Mouse (Mus musculus): Measurements from ENCODE around the gene Rnf126.
"Not testable (repeated sequence)": the region's sequence is repeated elsewhere in the genome, so short reads cannot be mapped to it uniquely, and the experiment has no call there.

The Rnf126 gene

DNA sequence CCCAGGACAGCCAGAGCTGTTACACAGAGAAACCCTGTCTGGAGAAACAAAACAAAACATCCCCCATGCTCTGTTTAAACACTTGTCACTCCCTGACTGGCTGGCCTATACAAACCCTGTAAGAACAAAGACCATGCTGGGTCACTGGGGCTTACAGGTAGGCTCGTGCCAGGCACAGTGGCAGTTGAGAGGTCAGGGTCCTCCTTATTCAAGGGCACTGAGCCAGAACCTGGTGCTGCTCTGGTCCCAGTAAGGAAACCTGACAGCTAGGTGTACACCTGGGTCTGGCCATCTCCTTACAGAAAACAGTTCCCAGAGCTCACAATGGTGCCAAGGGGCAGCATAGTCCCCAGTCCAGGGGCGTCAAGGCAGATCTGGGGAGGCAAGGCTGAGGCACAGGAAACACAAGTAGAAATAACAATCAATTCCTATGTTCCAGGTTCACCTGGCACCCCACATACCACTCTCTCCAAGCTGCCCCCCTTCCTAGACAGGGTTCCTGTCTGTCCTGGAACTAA lies 1.5 kb downstream of the Rnf126 start:
- no peak for DNase-seq (ENCODE audit: low spot score)

DNA sequence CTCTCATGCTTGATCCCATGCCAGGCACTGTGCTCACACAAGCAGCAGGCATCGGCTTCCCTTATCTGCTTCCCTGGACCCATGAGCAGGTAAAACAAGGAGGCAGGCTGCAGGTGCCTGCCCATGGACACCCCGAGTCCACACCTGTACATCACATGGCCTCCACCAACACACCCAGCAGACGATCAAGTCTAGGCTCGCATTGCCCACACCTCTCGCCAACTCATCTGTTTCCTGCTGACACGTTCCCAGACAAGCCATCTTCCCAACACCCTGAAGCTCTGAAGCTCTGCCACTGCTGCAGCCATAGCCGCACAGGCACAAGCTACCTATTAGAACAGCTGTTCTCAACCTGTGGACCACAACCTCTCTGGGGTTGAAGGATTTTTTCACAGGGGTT lies 2.5 kb downstream of the Rnf126 start:
- DNase-seq (ENCODE audit: low spot score), result no peak

DNA sequence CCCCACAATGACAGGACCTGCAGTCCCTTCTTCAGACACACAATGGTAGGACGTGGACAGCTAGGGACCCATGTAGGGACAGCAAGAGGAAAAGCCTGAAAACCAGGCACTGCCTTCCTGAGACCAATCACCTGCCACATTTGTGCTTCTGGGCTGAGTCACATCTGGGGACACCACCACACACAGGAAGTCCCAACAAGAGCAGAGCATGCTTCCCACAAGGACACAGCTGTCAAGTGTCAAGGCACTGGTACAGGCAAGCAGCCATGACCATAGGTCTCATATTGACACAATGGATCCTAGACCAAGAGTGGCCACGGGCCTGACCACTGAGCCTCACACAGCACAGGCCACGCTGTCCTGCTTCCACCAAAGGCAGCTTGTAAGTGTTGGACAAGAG lies 3.9 kb downstream of the Rnf126 start:
- no peak for DNase-seq (ENCODE audit: low spot score)

DNA sequence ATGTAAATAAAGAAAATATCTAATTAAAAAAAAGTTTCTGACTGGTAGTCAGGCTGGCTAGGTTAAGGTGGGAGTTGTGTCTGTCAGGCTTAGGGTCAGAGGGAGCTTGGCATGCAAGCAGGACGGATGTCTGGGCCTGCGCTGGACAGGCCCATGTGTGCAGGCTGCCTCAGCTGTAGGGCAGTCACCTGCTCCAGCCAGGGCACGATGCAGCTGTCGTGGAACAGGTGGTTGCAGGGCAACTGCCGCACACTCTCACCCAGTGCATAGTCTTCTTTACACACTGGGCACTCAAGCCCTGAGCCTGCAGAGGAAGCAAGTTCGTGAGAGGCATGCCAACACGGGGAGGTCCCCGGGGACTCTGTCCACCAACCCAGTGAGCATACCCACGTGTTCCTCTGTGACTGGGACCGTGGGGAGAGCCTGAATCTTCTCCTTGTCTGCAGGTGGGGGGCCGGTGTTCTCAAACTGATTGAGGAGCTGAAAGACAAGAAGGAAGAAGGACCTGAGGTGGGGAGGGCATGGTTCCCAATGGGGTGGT lies 6.1 kb downstream of the Rnf126 start:
- no peak for DNase-seq (ENCODE audit: low spot score)

DNA sequence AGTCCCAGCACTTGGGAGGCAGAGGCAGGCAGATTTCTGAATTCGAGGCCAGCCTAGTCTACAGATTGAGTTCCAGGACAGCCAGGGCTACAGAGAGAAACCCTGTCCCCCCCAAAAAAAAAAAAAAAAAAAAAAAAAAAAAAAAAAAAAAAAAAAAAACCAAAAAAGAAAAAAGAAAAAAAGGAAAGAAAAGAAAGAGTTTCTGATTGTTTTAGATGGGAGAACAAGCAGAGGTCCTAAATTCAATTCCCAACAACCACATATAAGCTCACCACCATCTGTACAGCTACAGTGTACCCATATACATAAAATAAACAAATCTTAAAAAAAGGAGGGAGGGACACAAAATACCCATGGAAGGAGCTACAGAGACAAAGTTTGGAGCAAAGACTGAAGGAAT lies 7.1 kb downstream of the Rnf126 start:
- not testable (repeated sequence) for DNase-seq (ENCODE audit: low spot score)

DNA sequence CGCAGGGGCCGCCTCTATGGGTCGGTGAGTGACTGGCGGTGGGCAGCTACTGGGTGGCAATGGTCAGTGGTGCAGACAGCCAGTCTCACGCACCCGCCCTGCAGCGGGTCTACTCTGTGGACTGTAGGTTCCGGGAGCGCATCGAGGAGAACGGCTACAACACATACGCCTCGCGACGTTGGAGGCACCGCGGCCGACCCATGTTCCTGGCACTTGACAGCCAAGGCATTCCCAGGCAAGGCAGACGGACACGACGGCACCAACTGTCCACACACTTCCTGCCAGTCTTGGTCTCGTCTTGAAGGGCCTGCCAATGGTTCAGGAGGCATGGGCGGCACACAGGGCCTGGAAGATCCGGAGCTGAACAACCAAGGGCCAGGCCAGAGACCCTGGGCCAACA lies 10.1 kb downstream of the Rnf126 start:
- no peak for DNase-seq (ENCODE audit: low spot score)

DNA sequence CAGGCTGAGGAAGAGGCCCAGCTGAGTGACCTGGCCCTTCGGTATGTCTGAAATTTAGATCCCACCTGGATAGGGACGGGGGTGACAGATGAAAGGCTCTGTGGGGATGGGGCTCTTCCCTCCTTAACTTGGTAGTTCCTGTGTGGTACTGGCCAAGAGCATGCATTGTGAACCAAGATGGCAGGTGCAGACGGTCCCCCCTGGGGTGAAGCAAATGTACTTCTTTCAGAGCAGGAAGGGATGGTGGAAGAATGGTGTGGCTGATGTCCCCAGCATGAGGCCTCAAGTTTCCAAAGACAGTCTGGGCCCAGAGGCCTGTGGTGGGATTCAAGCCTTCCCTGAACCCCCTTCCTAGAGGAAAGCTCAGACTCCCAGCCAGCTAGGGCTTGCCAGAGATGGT lies 10.9 kb downstream of the Rnf126 start:
- DNase-seq (ENCODE audit: low spot score), result no peak

DNA sequence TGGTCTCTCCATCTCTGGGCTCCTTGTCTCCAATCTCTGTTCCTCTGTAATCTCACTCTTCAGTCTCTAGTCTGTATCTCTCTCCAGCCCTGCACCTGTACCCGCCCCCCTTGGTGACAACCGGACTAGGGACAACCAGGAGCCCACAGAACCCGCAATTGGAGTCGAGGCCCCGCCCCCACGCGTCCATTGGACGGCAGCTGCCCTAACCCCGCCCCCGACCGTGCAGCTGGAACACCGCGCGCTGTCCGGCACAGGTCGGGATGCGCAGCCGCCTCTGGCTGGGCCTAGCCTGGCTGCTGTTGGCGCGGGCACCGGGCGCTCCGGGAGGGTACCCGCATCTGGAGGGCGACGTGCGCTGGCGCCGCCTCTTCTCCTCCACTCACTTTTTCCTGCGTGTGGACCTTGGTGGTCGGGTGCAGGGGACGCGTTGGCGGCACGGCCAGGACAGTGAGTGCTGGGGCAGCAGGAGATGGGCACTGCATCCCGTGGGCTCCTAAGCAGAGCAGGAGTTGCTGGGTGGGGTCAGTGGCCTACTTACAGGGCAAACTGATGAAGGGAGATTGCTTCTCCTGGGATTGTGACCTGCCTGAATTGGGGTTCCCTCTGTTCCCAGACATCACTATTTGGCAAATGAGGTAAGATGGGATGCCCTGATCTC lies 11.8 kb downstream of the Rnf126 start, which contains the start of gene Fgf22:
Gene Fgf22, plus strand, starts transcription at position 221 of the 661 bp plus-strand sequence.
- DNase-seq (ENCODE audit: low spot score), result peak; percentile 83

DNA sequence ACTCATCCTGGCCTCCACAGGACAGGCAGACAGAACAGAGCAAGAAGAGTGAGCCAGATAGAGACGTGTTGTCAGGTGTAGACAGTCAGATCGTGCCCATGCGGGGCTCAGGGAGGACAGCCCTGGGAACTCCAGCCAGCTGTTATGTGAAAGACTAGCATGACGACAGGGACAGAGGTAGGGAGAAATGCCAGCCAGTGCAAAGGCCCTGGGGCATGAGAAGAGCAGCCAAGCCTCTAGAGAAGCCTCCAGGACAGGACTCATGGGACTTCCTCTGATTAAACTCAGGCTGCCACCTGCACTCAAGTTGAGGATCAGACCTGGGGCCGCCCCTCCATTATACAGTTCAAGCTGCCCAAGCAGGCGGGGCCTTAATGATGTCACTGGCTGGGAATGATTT lies 18.3 kb downstream of the Rnf126 start:
- no peak for DNase-seq (ENCODE audit: low spot score)

DNA sequence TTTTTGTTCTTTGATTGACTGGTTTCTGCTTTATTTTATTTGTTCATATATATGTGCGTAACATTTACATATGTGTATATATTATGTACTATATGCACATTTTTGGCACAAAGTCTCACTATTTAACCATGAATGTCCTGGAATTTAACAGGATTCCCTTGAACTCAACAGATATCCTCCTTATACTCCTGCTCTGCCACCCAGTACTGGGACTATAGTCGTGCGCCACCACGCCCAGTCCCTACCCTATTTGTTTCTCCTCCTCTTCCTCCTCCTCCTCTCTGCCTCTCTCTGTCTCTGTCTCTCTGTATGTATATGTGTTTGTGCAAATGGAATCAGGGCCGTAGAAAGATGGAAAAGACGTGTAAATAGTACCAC lies 20.0 kb downstream of the Rnf126 start:
- no peak for DNase-seq (ENCODE audit: low spot score)

DNA sequence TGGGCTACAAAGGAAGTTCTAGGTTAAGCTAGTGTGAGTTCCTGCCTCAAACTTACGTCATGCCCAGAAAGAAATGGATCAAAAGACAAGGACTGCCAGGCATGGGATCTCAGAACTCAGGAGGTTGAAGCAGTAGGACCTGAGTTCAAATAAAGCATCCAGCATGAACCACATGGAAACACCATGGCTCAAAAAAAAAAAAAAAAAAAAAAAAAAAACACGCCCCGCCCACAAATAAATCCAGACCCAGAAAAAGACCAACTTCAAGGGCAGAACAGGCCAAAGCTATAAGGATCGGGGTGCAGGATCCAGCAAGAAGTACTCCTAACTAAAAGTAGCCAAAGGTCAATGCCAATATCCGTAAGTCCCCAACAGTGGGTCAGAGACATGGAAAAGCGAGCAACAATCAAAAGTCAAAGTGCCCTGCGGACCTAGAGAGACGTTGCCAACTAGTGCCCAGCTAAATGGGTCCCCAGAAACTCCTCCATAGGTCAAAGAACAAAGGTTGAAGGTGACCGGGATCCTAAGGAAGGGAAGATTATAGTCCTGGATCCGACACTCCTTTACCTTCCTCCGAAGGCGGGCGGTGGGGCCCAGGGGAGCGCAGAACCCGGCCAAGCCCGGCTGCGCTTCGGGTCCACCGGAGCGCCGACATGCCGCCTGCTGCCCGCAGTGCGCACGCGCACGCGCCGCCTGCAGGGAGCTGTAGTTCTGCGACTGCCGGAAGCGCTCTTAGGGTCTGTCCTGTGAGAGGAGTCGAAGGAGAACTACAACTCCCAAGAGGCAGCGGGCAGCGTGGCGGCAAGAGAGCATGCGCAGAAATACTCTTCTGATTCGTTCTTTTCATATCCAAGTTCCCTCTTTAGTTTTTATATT lies 20.6 kb downstream of the Rnf126 start, which contains the start of gene Polrmt:
Gene Polrmt, minus strand, starts transcription at position 684 of the 876 bp plus-strand sequence.
- DNase-seq (ENCODE audit: low spot score), result peak; percentile 99

DNA sequence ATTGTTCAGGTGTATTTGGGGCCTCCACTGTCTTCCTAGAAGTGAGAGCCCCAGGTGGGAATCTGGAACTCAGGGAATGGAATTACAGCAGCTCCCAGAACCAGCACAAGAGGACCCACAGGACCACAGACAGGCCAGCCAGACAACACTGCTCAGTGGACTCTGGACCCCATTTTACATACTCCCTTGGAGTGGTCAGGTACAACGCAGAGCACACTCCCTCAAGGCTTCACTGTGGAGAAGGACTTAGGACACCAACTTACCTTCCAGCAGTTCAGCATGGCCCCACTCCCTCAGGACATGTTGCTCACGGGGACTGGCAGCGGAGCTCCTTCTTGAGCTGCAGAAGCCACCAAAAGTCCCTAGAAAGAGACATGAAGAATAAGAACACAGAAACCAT lies 21.3 kb downstream of the Rnf126 start:
- DNase-seq (ENCODE audit: low spot score), result no peak

DNA sequence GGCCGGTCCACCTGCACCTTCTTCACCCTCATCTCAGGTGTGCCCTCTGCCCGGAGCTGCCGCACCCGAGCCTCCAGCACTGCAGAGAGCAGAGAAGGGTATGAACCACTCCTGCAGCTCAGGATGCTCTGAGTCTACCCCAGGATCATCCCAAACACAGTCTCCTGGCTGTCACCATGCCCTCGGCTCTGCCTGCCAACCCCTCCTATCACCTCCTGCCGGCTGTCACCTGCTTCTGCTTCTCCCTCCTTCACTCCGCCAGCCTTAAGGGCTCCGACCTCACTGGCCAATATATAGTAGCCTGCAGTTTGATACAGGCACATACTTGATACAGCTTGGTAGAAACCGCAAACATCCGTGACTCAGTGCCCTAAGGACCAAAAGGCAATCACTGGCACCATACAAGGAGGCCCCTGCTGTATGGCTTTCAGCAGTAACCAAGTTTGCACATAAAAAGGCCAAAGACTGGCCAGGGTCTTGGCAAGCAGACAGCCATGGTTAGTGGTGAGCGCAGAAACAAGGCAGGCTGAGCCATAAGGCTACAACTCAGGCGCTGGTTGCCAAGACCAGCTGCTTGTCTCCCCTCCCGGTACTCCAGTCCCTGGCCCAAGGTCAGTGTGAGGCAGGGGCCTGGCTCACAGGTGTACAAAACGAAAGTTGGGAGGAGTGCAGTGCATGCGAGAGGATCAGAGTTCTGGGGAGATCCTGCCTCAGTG lies 22.9 kb downstream of the Rnf126 start:
- DNase-seq (ENCODE audit: low spot score), result no peak

DNA sequence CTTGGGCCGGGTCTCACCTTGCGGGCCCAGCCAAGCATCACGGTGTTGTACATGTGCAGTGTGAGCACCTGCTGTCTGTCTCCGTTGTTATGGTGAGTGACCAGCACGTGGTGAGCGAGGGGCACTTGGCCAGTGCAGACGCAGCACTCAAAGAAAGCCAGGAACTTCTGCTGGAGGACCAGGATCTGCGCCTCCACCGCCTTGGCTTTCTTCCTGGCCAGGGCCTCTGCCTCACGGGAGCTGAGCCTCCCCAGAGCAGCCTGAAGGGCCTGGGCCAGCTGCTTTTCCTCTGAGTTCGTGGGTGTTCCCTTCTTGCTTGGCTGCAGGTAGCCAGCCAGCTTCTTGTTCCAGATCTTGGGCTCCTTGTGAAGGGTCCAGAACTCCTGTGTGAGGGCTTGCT lies 23.6 kb downstream of the Rnf126 start:
- no peak for DNase-seq (ENCODE audit: low spot score)

DNA sequence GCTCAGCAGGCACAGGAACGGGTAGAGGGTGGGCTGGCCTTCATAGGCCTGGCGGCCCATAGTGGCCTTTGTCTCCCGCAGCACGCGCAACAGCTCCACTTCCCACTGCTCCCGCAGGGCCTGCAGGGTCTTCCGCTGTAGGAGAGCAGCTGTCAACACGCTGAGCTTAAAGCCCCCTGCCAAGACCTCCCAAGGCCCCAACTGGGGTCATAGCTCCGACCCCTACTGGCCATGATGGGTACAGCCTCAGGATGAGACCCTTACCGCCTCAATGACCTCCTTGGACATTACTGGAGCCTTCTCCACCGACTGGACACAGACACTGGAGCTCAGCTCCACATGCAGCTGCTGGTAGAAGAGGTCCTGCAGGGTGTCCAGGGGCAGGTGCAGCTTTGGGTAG lies 25.9 kb downstream of the Rnf126 start:
- DNase-seq (ENCODE audit: low spot score), result peak; percentile 37

DNA sequence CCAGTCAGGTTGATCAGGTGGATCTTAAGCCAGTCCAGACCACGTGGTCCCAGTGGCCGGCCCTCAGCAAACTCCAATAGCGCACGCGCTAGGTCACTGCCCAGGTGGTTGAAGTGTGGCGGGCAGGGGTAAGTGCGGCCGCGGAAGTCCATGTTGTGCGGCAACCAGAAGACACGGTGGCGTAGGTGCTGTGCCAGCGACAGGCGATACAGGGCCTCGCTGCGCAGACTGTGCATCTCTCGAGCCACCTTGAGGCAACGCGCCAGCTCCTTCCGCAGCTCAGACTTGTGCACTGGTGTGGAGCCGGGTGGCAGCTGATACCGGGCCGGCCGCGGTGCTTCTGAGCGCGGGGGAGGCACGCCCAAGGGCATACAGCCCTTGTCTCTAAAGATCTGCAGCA lies 27.5 kb downstream of the Rnf126 start:
- no peak for DNase-seq (ENCODE audit: low spot score)

DNA sequence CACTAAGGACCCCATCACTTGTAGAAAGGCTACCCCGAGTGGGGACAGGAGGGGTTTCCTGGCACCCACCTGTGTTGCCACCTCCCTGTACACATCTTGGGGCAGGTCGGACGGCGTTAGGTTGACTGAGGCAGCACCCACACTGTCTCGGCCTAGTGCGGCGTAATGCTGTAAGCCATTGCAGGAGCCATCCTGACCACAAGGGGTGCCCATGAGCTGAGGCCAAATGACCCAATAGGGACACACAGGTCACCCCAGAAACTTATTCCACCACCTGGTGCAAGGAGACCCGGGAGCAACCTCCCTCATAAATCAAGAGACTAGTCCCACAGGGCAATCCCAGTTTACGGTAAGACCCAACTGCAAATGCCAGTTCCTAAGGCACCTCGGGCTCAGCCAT lies 28.5 kb downstream of the Rnf126 start:
- DNase-seq (ENCODE audit: low spot score), result peak; percentile 19

DNA sequence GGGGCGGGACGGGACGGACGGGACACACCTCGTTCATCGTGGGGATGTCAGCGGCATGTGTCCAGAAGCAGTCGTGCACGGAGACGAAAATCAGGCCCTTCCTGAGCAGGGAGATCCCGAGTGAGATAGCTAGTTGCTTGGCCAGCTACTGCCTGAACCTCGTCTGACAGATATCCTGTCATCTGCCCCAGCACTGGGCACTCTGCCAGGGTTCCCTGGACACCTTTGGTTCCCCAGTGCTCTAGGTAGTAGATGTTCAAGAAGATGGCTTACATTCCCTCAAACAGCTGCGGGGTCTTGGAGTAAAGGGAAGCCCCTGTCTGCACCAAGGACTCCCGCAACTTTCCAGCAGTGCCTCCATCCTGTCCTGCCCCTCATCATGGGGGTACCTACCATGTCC lies 30.0 kb downstream of the Rnf126 start:
- DNase-seq (ENCODE audit: low spot score), result no peak

DNA sequence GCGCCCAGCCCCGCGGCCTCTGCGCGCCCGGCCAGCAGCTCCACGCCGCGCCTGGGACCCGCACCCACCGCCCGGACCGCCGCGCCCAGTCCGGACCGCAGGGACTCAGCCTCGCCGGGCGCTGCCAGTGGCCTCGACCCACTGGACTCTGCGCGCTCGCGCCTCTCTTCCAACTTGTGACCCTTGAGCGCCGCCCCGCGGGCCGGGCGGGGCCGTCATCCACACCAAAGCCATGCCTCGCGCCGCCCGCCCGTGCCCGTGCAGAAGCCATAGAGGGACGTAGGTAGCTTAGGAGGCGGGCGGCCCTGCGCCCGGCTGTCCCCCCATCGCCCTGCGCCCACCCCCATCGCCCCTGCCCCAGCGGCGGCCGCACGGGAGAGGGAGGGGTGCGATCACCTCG lies 31.4 kb downstream of the Rnf126 start:
- DNase-seq (ENCODE audit: low spot score), result peak; percentile 44

DNA sequence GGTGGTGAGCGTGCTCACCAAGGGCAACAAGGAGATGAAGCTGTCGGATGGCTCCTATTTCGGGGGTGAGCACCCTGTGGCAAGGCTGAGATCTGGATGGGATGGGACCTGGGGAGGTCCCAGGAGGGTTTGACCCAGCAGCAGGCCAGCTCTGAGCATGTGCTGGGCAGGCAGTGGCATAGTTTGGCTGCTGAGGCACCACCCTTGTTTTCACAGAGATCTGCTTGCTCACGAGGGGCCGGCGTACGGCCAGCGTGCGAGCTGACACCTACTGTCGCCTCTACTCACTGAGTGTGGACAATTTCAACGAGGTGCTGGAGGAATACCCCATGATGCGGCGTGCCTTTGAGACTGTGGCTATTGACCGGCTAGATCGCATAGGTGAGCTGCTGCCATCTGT lies 32.9 kb downstream of the Rnf126 start:
- DNase-seq (ENCODE audit: low spot score), result no peak

DNA sequence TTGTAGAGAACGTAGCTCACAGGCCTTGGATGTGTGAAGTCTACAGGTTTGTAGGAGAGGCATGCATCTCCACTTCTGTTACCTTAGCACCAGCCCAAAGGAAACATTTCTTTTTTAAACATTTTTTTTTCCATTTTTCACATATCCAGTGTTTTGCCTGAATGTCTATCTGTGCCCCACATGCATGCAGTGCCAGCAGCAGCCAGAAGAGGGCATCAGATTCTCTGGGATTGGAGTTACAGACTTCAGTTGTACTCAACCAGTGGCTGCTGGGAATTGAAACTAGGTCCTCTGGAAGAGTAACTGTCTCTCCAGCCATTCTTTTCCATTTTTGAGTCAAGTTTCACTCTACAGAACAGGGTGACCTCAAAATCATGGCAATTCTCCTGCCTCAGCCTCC lies 34.3 kb downstream of the Rnf126 start:
- DNase-seq (ENCODE audit: low spot score), result peak; percentile 40

DNA sequence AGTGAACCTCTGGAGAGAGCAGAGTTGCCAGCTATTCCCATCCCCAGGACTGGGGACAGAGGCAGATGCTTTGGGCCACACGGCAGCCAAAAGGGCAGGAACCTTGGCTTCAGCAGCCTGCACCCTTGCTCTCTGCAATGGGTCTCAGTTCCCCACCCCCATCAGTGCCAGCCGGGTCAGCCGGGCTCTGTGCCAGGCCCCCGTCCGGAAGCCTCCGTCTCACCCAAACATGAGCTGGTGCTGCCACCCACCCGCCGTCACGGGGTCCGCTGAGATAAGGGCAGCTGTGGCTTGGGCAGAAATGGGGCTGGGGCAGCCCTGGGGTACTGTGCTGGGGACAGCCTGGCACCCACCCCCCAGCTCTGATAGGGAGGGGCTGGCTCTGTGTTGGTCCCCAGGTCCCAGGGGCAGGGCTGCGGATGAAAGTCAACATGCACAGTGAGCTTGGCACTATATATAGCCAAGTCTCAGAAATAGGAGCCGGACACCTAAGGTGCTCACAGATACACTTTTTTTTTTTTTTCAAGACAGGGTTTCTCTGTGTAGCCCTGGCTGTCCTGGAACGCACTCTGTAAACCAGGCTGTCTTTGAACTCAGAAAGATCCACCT lies 37.3 kb downstream of the Rnf126 start:
- no peak for DNase-seq (ENCODE audit: low spot score)

Measured in embryo, embryonic 10.5 days (tissue).